9 mouse cellular contexts compared by ENCODE assay signal in genomic region chr4:43631956-43632920, GRCm38 (mm10). TPM values are rescaled to one million over a fixed set of nuclear protein-coding genes. Genes with fewer than 3 reads are reported as not detected.
A peak's percentile ranks its signal among the peaks of the same experiment; 100 is the strongest.
DNase-seq lines count a peak whose midpoint lies in the region; ATAC-seq and TF ChIP-seq lines count a peak whose summit lies in the region.
"Had no signal": no experiment of that assay in that cellular context is flagged by ENCODE, and none has a peak within 500 bp of the region (broad histone marks: within the 10 kb centered on the region; RNA-seq: fewer than 3 reads in every experiment).

No protein-coding gene starts in this region.

- ATAC-seq in embryonic facial prominence, embryonic 11.5 days (replicated peaks; ENCODE audit: insufficient number of reproducible peaks, low FRiP score, low TSS enrichment, low read depth), result no peak
- ATAC-seq in hindbrain, embryonic 11.5 days (ENCODE audit: low FRiP score), result 0 out of 2 replicates have a peak, but pooled peaks have one; percentile 6
- no peak for ATAC-seq in liver, embryonic 11.5 days (replicated peaks; ENCODE audit: low FRiP score)
- 0 out of 2 replicates have a peak, but pooled peaks have one; percentile 33 for ATAC-seq in stomach, embryonic 15.5 days (ENCODE audit: insufficient read depth, low FRiP score, low read depth)

- peak; percentile 96 for DNase-seq in heart, adult 11 months
- no peak for DNase-seq in heart, adult 8-10 months (ENCODE audit: low spot score)
- no peak for DNase-seq in ES-E14 (ENCODE audit: low read depth, low spot score)
- no peak for DNase-seq in embryonic facial prominence, embryonic 11.5 days (ENCODE audit: low spot score)
- no peak for DNase-seq in hindbrain, embryonic 11.5 days (ENCODE audit: low spot score)
- DNase-seq in liver, embryonic 11.5 days (ENCODE audit: low spot score), result peak; percentile 31
- no peak for DNase-seq in spleen, adult 18-20 months

- peak overlapping the region; percentile 97 for H3K4me2 ChIP-seq in embryonic facial prominence, embryonic 11.5 days (ENCODE audit: low read depth, low read length)
- H3K4me2 ChIP-seq in hindbrain, embryonic 11.5 days (replicated peaks; ENCODE audit: low read depth, low read length), result peak overlapping the region; percentile 88
- peak overlapping the region; percentile 96 for H3K4me2 ChIP-seq in liver, embryonic 11.5 days
- peak overlapping the region; percentile 91 for H3K4me2 ChIP-seq in stomach, embryonic 15.5 days

- peak overlapping the region; percentile 79 to 84 for H3K4me3 ChIP-seq in ES-E14 (ENCODE audit: insufficient read depth in 1 of 2, low read depth in 1 of 2, low read length in 2 of 2, poor library complexity in 1 of 2, severe bottlenecking in 1 of 2)
- H3K4me3 ChIP-seq in embryonic facial prominence, embryonic 11.5 days (ENCODE audit: low read depth, low read length), result peak overlapping the region; percentile 69
- H3K4me3 ChIP-seq in hindbrain, embryonic 11.5 days (ENCODE audit: low read depth, low read length), result peak overlapping the region; percentile 55
- peak overlapping the region; percentile 64 for H3K4me3 ChIP-seq in liver, embryonic 11.5 days (ENCODE audit: low read depth, low read length)
- peak overlapping the region; percentile 61 for H3K4me3 ChIP-seq in stomach, embryonic 15.5 days (replicated peaks)

- H3K9me3 ChIP-seq in ES-E14 (ENCODE audit: control insufficient read depth, insufficient read depth, low read depth, low read length), result no peaks in the 10 kb centered on the region
- H3K9me3 ChIP-seq in embryonic facial prominence, embryonic 11.5 days (replicated peaks; ENCODE audit: control insufficient read depth, low read length), result no peaks in the 10 kb centered on the region
- H3K9me3 ChIP-seq in hindbrain, embryonic 11.5 days (ENCODE audit: control insufficient read depth, low read length), result no peaks in the 10 kb centered on the region
- no peaks in the 10 kb centered on the region for H3K9me3 ChIP-seq in liver, embryonic 11.5 days (ENCODE audit: control insufficient read depth, low read length)
- no peaks in the 10 kb centered on the region for H3K9me3 ChIP-seq in stomach, embryonic 15.5 days

- peak overlapping the region; percentile 10; the same call in 1 of the 2 replicates for H3K9ac ChIP-seq in ES-E14 (ENCODE audit: insufficient read depth, low read depth, low read length, poor library complexity, severe bottlenecking)
- H3K9ac ChIP-seq in embryonic facial prominence, embryonic 11.5 days (replicated peaks; ENCODE audit: low read length), result peak overlapping the region; percentile 92
- peak overlapping the region; percentile 93 for H3K9ac ChIP-seq in hindbrain, embryonic 11.5 days (ENCODE audit: low read depth, low read length)
- H3K9ac ChIP-seq in liver, embryonic 11.5 days (ENCODE audit: low read depth, low read length), result peak overlapping the region; percentile 71
- peak overlapping the region; percentile 66 for H3K9ac ChIP-seq in stomach, embryonic 15.5 days

- peaks cover 0 to 13% of the 10 kb centered on the region in 2 experiments; a peak in 1 of 4 replicates for H3K4me1 ChIP-seq in ES-E14 (ENCODE audit: control insufficient read depth in 2 of 2, insufficient read depth in 2 of 2, low read length in 2 of 2, poor library complexity in 1 of 2)
- H3K4me1 ChIP-seq in embryonic facial prominence, embryonic 11.5 days (ENCODE audit: control insufficient read depth, insufficient read depth, low read length), result peaks cover 9% of the 10 kb centered on the region; the same call in 1 of the 2 replicates
- H3K4me1 ChIP-seq in hindbrain, embryonic 11.5 days (replicated peaks; ENCODE audit: control insufficient read depth, insufficient read depth, low read length), result peaks cover 14% of the 10 kb centered on the region
- H3K4me1 ChIP-seq in liver, embryonic 11.5 days (replicated peaks; ENCODE audit: control insufficient read depth, insufficient read depth, low read length), result 0 out of 2 replicates have a peak, but pooled peaks cover 8% of the 10 kb centered on the region
- peaks cover 28% of the 10 kb centered on the region for H3K4me1 ChIP-seq in stomach, embryonic 15.5 days

- H3K36me3 ChIP-seq in ES-E14 (ENCODE audit: control insufficient read depth, insufficient read depth, low read length, poor library complexity, severe bottlenecking), result no peaks in the 10 kb centered on the region
- H3K36me3 ChIP-seq in embryonic facial prominence, embryonic 11.5 days (replicated peaks; ENCODE audit: control insufficient read depth, insufficient read depth, low read depth, low read length), result no peaks in the 10 kb centered on the region
- no peaks in the 10 kb centered on the region for H3K36me3 ChIP-seq in hindbrain, embryonic 11.5 days (ENCODE audit: control insufficient read depth, insufficient read depth, low read length)
- H3K36me3 ChIP-seq in liver, embryonic 11.5 days (ENCODE audit: control insufficient read depth, insufficient read depth, low read length), result no peaks in the 10 kb centered on the region
- no peaks in the 10 kb centered on the region for H3K36me3 ChIP-seq in stomach, embryonic 15.5 days

- H3K27ac ChIP-seq in ES-E14 (ENCODE audit: insufficient read depth, low read depth, low read length, poor library complexity, severe bottlenecking), result no peak overlapping the region
- no peak overlapping the region for H3K27ac ChIP-seq in embryonic facial prominence, embryonic 11.5 days (replicated peaks; ENCODE audit: low read depth, low read length)
- H3K27ac ChIP-seq in hindbrain, embryonic 11.5 days (ENCODE audit: low read depth, low read length), result peak overlapping the region; percentile 87
- no peak overlapping the region for H3K27ac ChIP-seq in liver, embryonic 11.5 days (ENCODE audit: low read depth, low read length)
- peak overlapping the region; percentile 66 for H3K27ac ChIP-seq in stomach, embryonic 15.5 days

- in situ Hi-C loops in ES-E14 (cut with MboI; ENCODE audit: low sequenced_read_pairs in 2 of 2, unreplicated experiment in 2 of 2), result no loop called here

- 39% methylated on average over 42 of the region's 42 CpGs for WGBS in embryonic facial prominence, embryonic 11.5 days
- 42% methylated on average over 42 of the region's 42 CpGs for WGBS in hindbrain, embryonic 11.5 days
- 56% methylated on average over 42 of the region's 42 CpGs for WGBS in liver, embryonic 11.5 days
- 51% methylated on average over 42 of the region's 42 CpGs for WGBS in stomach, embryonic 15.5 days

- no peaks in the 10 kb centered on the region; the same call in 1 of the 2 replicates for H3K27me3 ChIP-seq in embryonic facial prominence, embryonic 11.5 days (ENCODE audit: control insufficient read depth, insufficient read depth, low read length)
- peaks cover 4% of the 10 kb centered on the region; the same call in 1 of the 2 replicates for H3K27me3 ChIP-seq in hindbrain, embryonic 11.5 days (ENCODE audit: control insufficient read depth, insufficient read depth, low read length)
- H3K27me3 ChIP-seq in liver, embryonic 11.5 days (replicated peaks; ENCODE audit: control insufficient read depth, insufficient read depth, low read length), result peaks cover 26% of the 10 kb centered on the region
- 0 out of 2 replicates have a peak, but pooled peaks cover 8% of the 10 kb centered on the region for H3K27me3 ChIP-seq in stomach, embryonic 15.5 days (replicated peaks)

TF ChIP-seq in ES-E14, 5 proteins besides CTCF, POLR2A, EP300 and RAD21 (continues in another document):
- TF ChIP-seq MAFK (IDR thresholded peaks at IDR 0.05; ENCODE audit: insufficient read depth, low read depth, low read length) (no peak), ZC3H11A (IDR thresholded peaks at IDR 0.05; ENCODE audit: borderline replicate concordance, low read depth, low read length) (no peak), CHD2 (IDR thresholded peaks at IDR 0.05; ENCODE audit: low read depth, low read length) (no peak), ZNF384 (IDR thresholded peaks at IDR 0.05; ENCODE audit: low read depth, low read length) (no peak)

RNA-seq across cellular contexts. Expression of gene Npr2, which starts 0.5 kb away (rescaled TPM):
- 10 to 100 TPM; 41.4 to 57.5 (median 44.0) TPM for total RNA-seq in heart, adult 8-10 months (2022)
- total RNA-seq in ES-E14 (2012; rRNA removed), result 2.4 and 7.1 TPM in 2 replicates
- polyA plus RNA-seq in embryonic facial prominence, embryonic 11.5 days (2014; fragmentation: Nextera tagmentation; extraction: Ambion mirVana), result 16.6 and 18.2 TPM in 2 replicates
- polyA plus RNA-seq in hindbrain, embryonic 11.5 days (2014; fragmentation: Nextera tagmentation; extraction: Ambion mirVana), result 19.9 and 25.5 TPM in 2 replicates
- polyA plus RNA-seq in liver, embryonic 11.5 days (2014; fragmentation: Nextera tagmentation; extraction: Ambion mirVana), result 3.2 and 4.5 TPM in 2 replicates
- polyA plus RNA-seq in stomach, embryonic 15.5 days (2015; fragmentation: Nextera tagmentation; extraction: Ambion mirVana), result 9.3 TPM in 2 replicates

RNA-seq across cellular contexts. Expression of gene Spag8, which starts 21.2 kb away (rescaled TPM):
- total RNA-seq in heart, adult 8-10 months (2022), result under 1 TPM in 1 of 4 experiments, not detected in 3; 0.53 TPM
- 0.27 and 0.58 TPM in 2 replicates for total RNA-seq in ES-E14 (2012; rRNA removed)
- polyA plus RNA-seq in embryonic facial prominence, embryonic 11.5 days (2014; fragmentation: Nextera tagmentation; extraction: Ambion mirVana), result 1.1 and 1.8 TPM in 2 replicates
- 5.7 and 6.5 TPM in 2 replicates for polyA plus RNA-seq in hindbrain, embryonic 11.5 days (2014; fragmentation: Nextera tagmentation; extraction: Ambion mirVana)
- 0.30 and 1.5 TPM in 2 replicates for polyA plus RNA-seq in liver, embryonic 11.5 days (2014; fragmentation: Nextera tagmentation; extraction: Ambion mirVana)
- polyA plus RNA-seq in stomach, embryonic 15.5 days (2015; fragmentation: Nextera tagmentation; extraction: Ambion mirVana), result 0.80 and 1.0 TPM in 2 replicates
- total RNA-seq: heart, adult 18-20 months had no signal

RNA-seq across cellular contexts. Expression of gene Hint2, which starts 24.0 kb away (rescaled TPM):
- 100 to 1,000 TPM; 162 to 188 (median 167) TPM for total RNA-seq in heart, adult 8-10 months (2022)
- total RNA-seq in ES-E14 (2012; rRNA removed), result 46.0 and 72.9 TPM in 2 replicates
- 76.3 and 84.7 TPM in 2 replicates for polyA plus RNA-seq in embryonic facial prominence, embryonic 11.5 days (2014; fragmentation: Nextera tagmentation; extraction: Ambion mirVana)
- polyA plus RNA-seq in hindbrain, embryonic 11.5 days (2014; fragmentation: Nextera tagmentation; extraction: Ambion mirVana), result 69.9 and 70.2 TPM in 2 replicates
- 87.8 and 88.0 TPM in 2 replicates for polyA plus RNA-seq in liver, embryonic 11.5 days (2014; fragmentation: Nextera tagmentation; extraction: Ambion mirVana)
- polyA plus RNA-seq in stomach, embryonic 15.5 days (2015; fragmentation: Nextera tagmentation; extraction: Ambion mirVana), result 108 and 116 TPM in 2 replicates

RNA-seq across cellular contexts. Expression of gene Tmem8b, which starts 36.5 kb away (rescaled TPM):
- total RNA-seq in heart, adult 8-10 months (2022), result 10 to 100 TPM; 20.3 to 24.0 (median 21.7) TPM
- 1.4 and 1.9 TPM in 2 replicates for total RNA-seq in ES-E14 (2012; rRNA removed)
- 2.1 and 3.2 TPM in 2 replicates for polyA plus RNA-seq in embryonic facial prominence, embryonic 11.5 days (2014; fragmentation: Nextera tagmentation; extraction: Ambion mirVana)
- polyA plus RNA-seq in hindbrain, embryonic 11.5 days (2014; fragmentation: Nextera tagmentation; extraction: Ambion mirVana), result 5.7 and 7.2 TPM in 2 replicates
- polyA plus RNA-seq in liver, embryonic 11.5 days (2014; fragmentation: Nextera tagmentation; extraction: Ambion mirVana), result 0.84 and 1.1 TPM in 2 replicates
- polyA plus RNA-seq in stomach, embryonic 15.5 days (2015; fragmentation: Nextera tagmentation; extraction: Ambion mirVana), result 4.0 and 4.6 TPM in 2 replicates

RNA-seq across cellular contexts. Expression of gene Fam221b, which starts 36.7 kb away (rescaled TPM):
- under 1 TPM; 0.14 to 0.38 (median 0.28) TPM for total RNA-seq in heart, adult 8-10 months (2022)
- 9.3 and 13.3 TPM in 2 replicates for total RNA-seq in ES-E14 (2012; rRNA removed)
- 2.8 and 3.0 TPM in 2 replicates for polyA plus RNA-seq in embryonic facial prominence, embryonic 11.5 days (2014; fragmentation: Nextera tagmentation; extraction: Ambion mirVana)
- 2.2 and 2.4 TPM in 2 replicates for polyA plus RNA-seq in hindbrain, embryonic 11.5 days (2014; fragmentation: Nextera tagmentation; extraction: Ambion mirVana)
- polyA plus RNA-seq in liver, embryonic 11.5 days (2014; fragmentation: Nextera tagmentation; extraction: Ambion mirVana), result 2.2 and 2.3 TPM in 2 replicates
- polyA plus RNA-seq in stomach, embryonic 15.5 days (2015; fragmentation: Nextera tagmentation; extraction: Ambion mirVana), result 2.5 and 4.1 TPM in 2 replicates

Comparison
In these comparisons a context has a peak if more than half of its experiments do, and no peak if none do; other contexts are left out.
1. DNase-seq: peak in heart, adult 11 months (single experiment) and liver, embryonic 11.5 days (single experiment); none in heart, adult 8-10 months (single experiment), ES-E14 (single experiment), embryonic facial prominence, embryonic 11.5 days (single experiment), hindbrain, embryonic 11.5 days (single experiment) and spleen, adult 18-20 months (0 of 2).
2. H3K27ac ChIP-seq: peak in hindbrain, embryonic 11.5 days (single experiment) and stomach, embryonic 15.5 days (single experiment); none in ES-E14 (single experiment), embryonic facial prominence, embryonic 11.5 days (single experiment) and liver, embryonic 11.5 days (single experiment).
3. H3K9ac ChIP-seq: peak in every context shown above with its lines; median percentile 93 in hindbrain, embryonic 11.5 days; 92 in embryonic facial prominence, embryonic 11.5 days; 71 in liver, embryonic 11.5 days; 66 in stomach, embryonic 15.5 days; 10 in ES-E14.
4. ATAC-seq: peak in hindbrain, embryonic 11.5 days (single experiment) and stomach, embryonic 15.5 days (single experiment); none in embryonic facial prominence, embryonic 11.5 days (single experiment) and liver, embryonic 11.5 days (single experiment).
5. Peak in every context shown above with its lines, with median percentiles within 50 percentile points of each other: H3K4me3 ChIP-seq and H3K4me2 ChIP-seq.